16 mouse cellular contexts compared by ENCODE assay signal in genomic region chr2:157531681-157532426, GRCm38 (mm10). TPM values are rescaled to one million over a fixed set of nuclear protein-coding genes. Genes with fewer than 3 reads are reported as not detected.
DNase-seq lines count a peak whose midpoint lies in the region; ATAC-seq lines count a peak whose summit lies in the region.
"Had no signal": no experiment of that assay in that cellular context is flagged by ENCODE, and none has a peak within 500 bp of the region (broad histone marks: within the 10 kb centered on the region; RNA-seq: fewer than 3 reads in every experiment).

No protein-coding gene starts in this region.

- 51% methylated on average over 8 of the region's 8 CpGs for WGBS in forebrain, embryonic 12.5 days
- 32% methylated on average over 8 of the region's 8 CpGs for WGBS in hindbrain, embryonic 15.5 days
- 23% methylated on average over 8 of the region's 8 CpGs for WGBS in midbrain, embryonic 15.5 days

- H3K27ac ChIP-seq in forebrain, embryonic 12.5 days, result peak overlapping the region; percentile 61
- H3K27ac ChIP-seq in hindbrain, embryonic 15.5 days (replicated peaks), result peak overlapping the region; percentile 78
- H3K27ac ChIP-seq in midbrain, embryonic 15.5 days, result peak overlapping the region; percentile 79
- H3K27ac ChIP-seq: stomach, postnatal 0 days had no signal

- no peaks in the 10 kb centered on the region for H3K9me3 ChIP-seq in forebrain, embryonic 12.5 days
- H3K9me3 ChIP-seq in hindbrain, embryonic 15.5 days, result no peaks in the 10 kb centered on the region
- H3K9me3 ChIP-seq in midbrain, embryonic 15.5 days, result no peaks in the 10 kb centered on the region

- peaks cover 52% of the 10 kb centered on the region for H3K4me1 ChIP-seq in forebrain, embryonic 12.5 days
- peaks cover 50% of the 10 kb centered on the region for H3K4me1 ChIP-seq in hindbrain, embryonic 15.5 days (replicated peaks)
- H3K4me1 ChIP-seq in midbrain, embryonic 15.5 days, result peaks cover 59% of the 10 kb centered on the region

- no peak for ATAC-seq in forebrain, embryonic 12.5 days (ENCODE audit: low FRiP score)
- no peak for ATAC-seq in hindbrain, embryonic 15.5 days (ENCODE audit: low FRiP score, low read depth)
- peak; percentile 75; the same call in 1 of the 2 replicates for ATAC-seq in midbrain, embryonic 15.5 days (replicated peaks)

- H3K4me2 ChIP-seq in forebrain, embryonic 12.5 days, result no peak overlapping the region
- H3K4me2 ChIP-seq in hindbrain, embryonic 15.5 days, result no peak overlapping the region
- no peak overlapping the region for H3K4me2 ChIP-seq in midbrain, embryonic 15.5 days

- H3K4me3 ChIP-seq in forebrain, embryonic 12.5 days (replicated peaks), result no peak overlapping the region
- no peak overlapping the region for H3K4me3 ChIP-seq in hindbrain, embryonic 15.5 days
- no peak overlapping the region for H3K4me3 ChIP-seq in midbrain, embryonic 15.5 days

- no peaks in the 10 kb centered on the region for H3K36me3 ChIP-seq in forebrain, embryonic 12.5 days (replicated peaks)
- no peaks in the 10 kb centered on the region for H3K36me3 ChIP-seq in hindbrain, embryonic 15.5 days
- no peaks in the 10 kb centered on the region for H3K36me3 ChIP-seq in midbrain, embryonic 15.5 days (replicated peaks)

- no peak overlapping the region for H3K9ac ChIP-seq in forebrain, embryonic 12.5 days
- H3K9ac ChIP-seq in hindbrain, embryonic 15.5 days, result no peak overlapping the region
- H3K9ac ChIP-seq in midbrain, embryonic 15.5 days, result no peak overlapping the region

- peaks cover 23% of the 10 kb centered on the region for H3K27me3 ChIP-seq in forebrain, embryonic 12.5 days
- no peaks in the 10 kb centered on the region for H3K27me3 ChIP-seq in hindbrain, embryonic 15.5 days
- H3K27me3 ChIP-seq in midbrain, embryonic 15.5 days (replicated peaks), result no peaks in the 10 kb centered on the region

- DNase-seq in embryo, embryonic 10 days (ENCODE audit: low spot score), result peak; percentile 61
- DNase-seq in embryo, embryonic 9.5 days (ENCODE audit: extremely low spot score), result no peak
- DNase-seq in cerebellum, adult 18-20 months, result no peak
- no peak for DNase-seq in heart, adult 18-20 months
- no peak for DNase-seq in MN1 (ENCODE audit: low spot score)
- DNase-seq: cerebellum, adult 2 months; kidney, postnatal 10 days; lung, adult 2 months; right cerebral cortex, adult 18-20 months; thymus, postnatal 25 days had no signal

RNA-seq across cellular contexts. Expression of gene Nnat, which starts 28.0 kb away (rescaled TPM):
- polyA plus RNA-seq in forebrain, embryonic 12.5 days (2016; fragmentation: Nextera tagmentation; extraction: Ambion mirVana), result 5,265 and 5,863 TPM in 2 replicates
- polyA plus RNA-seq in hindbrain, embryonic 15.5 days (2015; fragmentation: Nextera tagmentation; extraction: Ambion mirVana), result 6,864 and 7,318 TPM in 2 replicates
- 10,539 and 10,900 TPM in 2 replicates for polyA plus RNA-seq in midbrain, embryonic 15.5 days (2015; fragmentation: Nextera tagmentation; extraction: Ambion mirVana)
- 1 to 10 TPM in 1 of 2 experiments, under 1 TPM in 1; 0.36 to 3.1 TPM for total RNA-seq in heart, adult 18-20 months (2021)
- total RNA-seq: granulocyte monocyte progenitor cell, adult 5-6 weeks; megakaryocyte progenitor cell, adult 5-6 weeks had no signal

RNA-seq across cellular contexts. Expression of gene Blcap, which starts 39.2 kb away (rescaled TPM):
- 144 and 156 TPM in 2 replicates for polyA plus RNA-seq in forebrain, embryonic 12.5 days (2016; fragmentation: Nextera tagmentation; extraction: Ambion mirVana)
- polyA plus RNA-seq in hindbrain, embryonic 15.5 days (2015; fragmentation: Nextera tagmentation; extraction: Ambion mirVana), result 249 and 272 TPM in 2 replicates
- polyA plus RNA-seq in midbrain, embryonic 15.5 days (2015; fragmentation: Nextera tagmentation; extraction: Ambion mirVana), result 332 and 336 TPM in 2 replicates
- total RNA-seq in heart, adult 18-20 months (2021), result 10 to 100 TPM; 55.1 to 56.2 TPM
